Mouse (Mus musculus) neutrophil, adult 5-6 weeks (primary cell): ENCODE data around the gene Dab2ip. TPM values are rescaled to one million over a fixed set of nuclear protein-coding genes. Genes with fewer than 3 reads are reported as not detected.

Experiments
- ATAC-seq: fragments of 151-379, 151-347 bp; 2 replicates; pipeline ENCODE4 v1.8.0; 2017; ENCODE audit warnings: mild to moderate bottlenecking, moderate TSS enrichment; ENCODE audit not compliant: insufficient number of reproducible peaks, poor library complexity, low FRiP score, severe bottlenecking; ENCODE audit errors: extremely low read depth
- total RNA-seq: library from RNA; stranded (forward); fragments of 200-1000 nt; gene quantifications from 2 replicates; pipeline ENCODE4 v1.2.3, GENCODE M21; 2017

The Dab2ip gene
- total RNA-seq, 1 experiment from 2014 or later = 6.1 TPM

- no peak for ATAC-seq
Measured at GRCm38 (mm10) chr2:35616891-35617658, 59.0 kb downstream of the Dab2ip start.

DNA sequence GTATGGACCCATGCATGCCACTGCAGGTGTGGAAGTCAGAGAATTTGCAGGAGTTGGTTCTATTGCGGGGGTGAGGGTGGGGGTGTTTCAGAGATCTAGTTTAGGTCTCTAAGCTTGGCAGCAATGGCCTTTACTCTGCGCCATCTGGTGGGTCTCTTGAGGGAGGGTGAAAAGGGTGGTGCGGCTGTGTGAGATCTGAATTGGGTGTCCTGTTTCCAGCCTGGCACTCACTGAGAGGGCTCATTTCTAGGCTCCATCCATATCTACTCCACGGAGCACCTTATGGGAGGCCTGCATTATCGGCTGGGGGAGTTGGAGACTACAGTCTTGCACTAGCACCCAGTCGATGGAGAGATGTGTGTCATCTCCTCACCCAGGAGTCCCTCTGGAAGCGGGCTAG is 60.9 kb downstream of the Dab2ip start:
- no peak for ATAC-seq

DNA sequence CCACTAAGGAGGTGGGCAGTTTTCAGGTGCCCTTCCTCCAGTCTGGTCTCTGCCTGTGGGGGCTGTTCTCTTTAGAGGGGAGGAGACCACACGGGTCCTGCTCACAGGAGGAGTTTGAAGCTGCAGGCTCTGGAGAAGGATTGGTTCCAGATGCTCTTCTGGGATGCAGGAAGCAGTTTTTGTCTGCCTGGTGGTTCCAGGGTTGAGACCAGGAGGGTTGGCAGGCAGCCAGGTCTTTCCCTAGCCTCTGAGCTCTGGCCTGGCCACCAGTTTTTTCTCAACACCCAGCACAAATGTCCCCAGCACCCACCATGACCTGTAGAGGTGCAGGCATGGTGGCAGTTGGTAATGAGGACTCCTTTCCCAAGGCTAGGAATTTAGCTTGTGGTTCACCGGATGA is 61.5 kb downstream of the Dab2ip start:
- ATAC-seq = no peak

DNA sequence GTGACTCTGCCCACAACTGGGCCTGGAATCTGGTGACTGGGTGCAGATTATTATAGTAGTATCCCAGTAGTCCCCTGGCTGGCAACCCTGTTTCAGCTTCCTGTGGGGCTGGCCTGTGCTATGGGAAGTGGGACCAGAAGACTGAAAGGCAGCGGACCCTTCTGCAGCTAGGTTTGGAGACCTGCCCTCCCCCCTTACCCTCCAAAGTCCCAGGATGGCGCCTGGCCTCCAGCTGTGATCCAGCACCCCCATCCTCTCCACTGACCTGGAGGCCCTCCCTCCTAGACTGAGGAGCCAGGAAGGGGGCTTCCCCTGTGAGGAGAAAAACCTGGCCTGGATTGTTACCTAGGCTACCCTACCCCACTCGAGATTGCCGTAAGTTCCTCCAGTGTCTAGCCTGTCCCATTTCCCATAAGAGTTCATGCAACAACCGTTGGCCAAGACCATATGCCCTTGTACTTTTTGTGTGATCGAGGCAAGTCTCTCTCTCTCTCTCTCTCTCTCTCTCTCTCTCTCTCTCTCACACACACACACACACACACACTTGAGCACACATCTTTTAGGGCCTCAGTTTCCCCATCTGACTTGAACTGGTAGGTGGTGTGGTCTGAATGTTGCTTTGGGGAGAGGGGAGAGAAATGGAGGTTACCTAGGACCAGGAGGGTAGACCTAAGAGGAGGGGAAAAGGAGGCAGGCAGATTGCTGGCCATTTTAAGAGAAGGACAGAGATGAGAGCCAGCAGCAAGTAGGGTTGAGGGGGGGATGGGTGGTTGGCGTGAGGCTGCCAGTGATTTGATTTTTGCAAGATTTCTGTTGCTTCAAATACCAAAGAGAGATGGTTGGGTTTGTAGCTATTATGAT is 62.5 kb downstream of the Dab2ip start:
- no peak for ATAC-seq

GRCm38 (mm10) chr2:35621225-35621519 is 63.1 kb downstream of the Dab2ip start:
- no peak for ATAC-seq

- ATAC-seq = no peak
Measured at GRCm38 (mm10) chr2:35621796-35622195, 63.7 kb downstream of the Dab2ip start.

DNA sequence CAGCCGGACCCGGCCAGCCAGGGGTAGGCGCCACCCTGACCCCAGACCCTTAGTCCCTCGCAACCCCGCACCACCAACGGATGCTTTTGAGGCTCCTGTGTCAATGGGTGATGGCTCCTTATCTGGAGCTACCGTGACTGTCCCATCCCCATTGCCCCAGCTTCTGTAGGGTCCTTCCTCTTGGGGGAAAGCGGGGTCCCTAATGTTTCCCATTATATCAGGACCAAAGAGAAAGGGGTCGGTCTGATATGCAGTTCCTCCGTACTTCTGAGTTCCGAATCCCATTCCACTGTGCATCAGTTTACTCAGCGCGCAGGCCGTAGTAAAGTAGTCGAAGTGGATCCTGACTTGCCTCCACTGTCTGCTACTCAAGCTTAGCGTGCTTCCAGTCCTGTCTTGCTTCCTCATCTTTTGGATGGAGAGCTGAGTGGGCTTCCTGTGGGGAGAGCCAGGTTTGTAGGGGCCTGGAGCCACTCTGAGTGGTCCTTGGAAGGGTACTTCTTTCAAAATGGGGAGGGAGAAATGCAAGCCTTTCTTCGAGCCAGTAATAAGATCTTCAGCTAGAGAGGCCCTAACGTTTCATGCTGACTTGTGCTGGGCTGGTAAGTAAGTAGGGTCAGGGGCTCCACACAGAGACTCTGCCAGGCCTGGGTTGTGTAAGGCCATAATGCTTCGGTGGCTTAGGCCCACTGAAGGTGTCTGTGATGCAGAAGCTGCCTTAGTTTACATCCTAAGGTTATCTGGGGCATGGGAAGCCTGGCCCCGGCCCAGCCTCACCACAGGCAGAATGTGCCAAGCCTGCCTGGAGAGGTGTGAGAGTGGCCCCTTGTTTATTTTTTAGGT is 64.4 kb downstream of the Dab2ip start:
- no peak for ATAC-seq

GRCm38 (mm10) chr2:35623104-35623377 is 65.0 kb downstream of the Dab2ip start:
- no peak for ATAC-seq

- ATAC-seq = no peak
Measured at GRCm38 (mm10) chr2:35623431-35624148, 65.5 kb downstream of the Dab2ip start.

- ATAC-seq = no peak
Measured at GRCm38 (mm10) chr2:35624380-35625006, 66.4 kb downstream of the Dab2ip start.

DNA sequence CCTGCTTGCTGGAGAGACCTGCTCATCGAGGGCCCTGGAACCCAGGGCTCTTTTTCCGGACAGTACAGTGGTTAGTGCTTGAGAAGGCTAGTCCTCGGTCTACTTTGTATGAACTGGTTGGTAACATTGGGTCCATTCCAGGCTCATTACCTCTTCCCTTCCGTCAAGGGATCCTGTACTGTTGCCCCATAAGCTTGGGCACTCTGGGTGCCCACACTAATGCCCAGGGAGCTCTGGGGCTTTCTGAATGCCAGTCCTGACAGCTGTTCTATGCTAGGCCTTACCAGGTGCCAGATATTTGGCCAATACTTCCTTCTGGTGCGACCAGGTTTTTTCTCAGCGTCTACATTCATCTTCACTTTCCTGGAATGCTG is 66.9 kb downstream of the Dab2ip start:
- ATAC-seq = no peak

DNA sequence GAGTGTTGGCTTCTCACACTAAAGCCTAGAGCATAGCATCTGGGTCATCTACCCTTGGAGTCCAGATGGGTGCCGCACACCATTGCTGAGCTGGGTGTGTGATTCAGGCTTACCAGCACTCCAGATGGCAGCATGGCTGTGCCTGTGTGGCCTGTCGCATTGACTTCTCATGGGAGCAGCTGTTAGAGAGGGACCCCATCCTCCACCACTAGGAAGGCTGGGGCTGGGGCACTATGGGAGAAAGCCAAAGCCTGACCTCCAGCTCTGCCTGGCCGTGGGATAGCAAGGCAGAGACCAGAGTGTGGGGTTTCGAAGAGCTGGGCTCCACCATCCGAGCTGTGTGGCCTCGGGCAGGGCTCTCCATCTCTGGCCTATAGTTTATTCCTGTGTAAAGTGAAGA is 67.5 kb downstream of the Dab2ip start:
- ATAC-seq = no peak

- no peak for ATAC-seq
Measured at GRCm38 (mm10) chr2:35626181-35626727, 68.2 kb downstream of the Dab2ip start.

DNA sequence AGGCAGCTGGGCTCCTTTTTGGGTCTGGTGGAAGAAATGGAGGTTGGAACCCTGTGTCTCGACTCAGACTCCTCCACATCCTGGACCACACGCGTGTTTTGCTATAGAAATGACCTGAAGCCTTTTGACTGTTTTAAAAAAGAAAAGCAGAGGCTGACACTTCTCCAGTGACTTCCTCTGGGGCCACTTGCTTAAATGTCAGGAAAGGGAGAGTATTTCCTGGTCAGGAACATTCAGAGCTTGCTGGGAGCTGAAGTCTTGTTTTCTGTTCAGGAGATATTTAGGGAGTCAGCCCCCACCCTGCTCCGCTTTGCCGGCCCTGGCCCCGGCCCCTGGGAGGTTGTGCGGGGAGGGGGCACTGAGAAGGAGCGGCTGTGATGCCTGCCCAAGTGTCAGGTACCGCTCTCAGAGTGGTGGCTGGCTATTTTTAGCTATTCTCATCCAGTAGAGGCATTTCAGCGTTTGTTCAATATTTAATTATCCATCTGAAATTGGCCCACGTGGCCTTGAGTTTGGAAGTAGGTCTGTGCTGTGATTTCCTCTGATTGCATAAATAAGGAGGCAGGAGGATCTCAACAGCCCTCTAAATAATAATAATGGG is 69.3 kb downstream of the Dab2ip start:
- ATAC-seq = no peak

DNA sequence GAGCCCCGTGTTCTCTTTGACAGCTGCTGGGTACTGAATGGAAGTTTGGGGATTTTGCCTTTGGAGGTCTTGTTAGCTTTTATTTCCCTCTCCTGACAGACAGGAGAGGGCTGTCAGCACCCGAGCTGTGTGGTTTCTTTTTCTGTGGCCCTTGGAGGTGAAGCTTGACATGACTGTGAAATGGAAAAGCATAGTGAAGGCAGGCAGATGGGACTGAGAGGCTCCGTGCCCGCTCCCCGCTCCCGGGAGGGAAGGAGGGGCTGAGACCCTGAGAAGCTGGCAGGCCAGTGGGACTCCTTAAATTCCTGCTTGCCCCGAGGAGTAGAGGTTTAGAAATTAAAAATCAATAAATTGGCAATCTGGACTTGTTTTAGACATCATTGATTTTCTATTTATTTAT is 70.0 kb downstream of the Dab2ip start:
- ATAC-seq = no peak

DNA sequence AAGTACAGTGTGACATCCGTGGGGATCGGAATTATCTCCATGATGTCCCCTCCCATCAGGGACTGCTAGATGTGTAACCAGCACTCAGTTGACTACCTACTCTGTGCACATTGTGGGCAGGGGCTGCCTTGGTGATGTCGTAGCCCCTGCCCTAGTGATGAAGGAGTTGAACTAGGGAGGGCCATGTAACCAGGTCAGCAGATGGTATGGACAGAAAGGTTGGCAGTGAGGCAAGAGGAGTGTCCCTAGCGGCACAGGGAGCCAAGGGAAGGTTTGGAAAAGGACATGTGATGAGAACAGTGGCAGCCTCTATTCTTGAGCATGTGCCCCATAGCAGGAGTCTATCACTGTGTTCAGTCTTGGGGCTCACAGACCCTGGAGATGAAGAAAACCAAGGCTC is 70.6 kb downstream of the Dab2ip start:
- no peak for ATAC-seq

DNA sequence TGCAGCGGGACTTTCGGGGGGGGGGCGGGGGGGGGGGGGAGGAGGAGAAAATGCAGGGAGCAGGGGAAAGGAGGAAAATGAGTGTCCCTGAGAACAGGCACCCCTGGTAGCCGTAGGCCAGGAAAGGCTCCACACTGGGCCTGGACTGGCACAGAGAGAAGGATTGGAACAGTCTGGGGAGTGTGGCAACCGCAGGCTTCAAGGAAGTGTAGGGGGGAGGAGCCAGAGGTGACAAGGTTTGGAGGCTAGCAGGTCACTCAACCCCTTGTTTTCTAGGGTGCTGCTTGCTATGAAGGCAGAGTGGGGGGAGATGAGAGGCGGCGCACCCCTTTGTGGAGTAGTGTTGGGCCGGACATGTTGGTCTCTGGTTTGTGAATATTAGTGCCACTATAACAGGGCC is 71.1 kb downstream of the Dab2ip start:
- ATAC-seq = no peak

DNA sequence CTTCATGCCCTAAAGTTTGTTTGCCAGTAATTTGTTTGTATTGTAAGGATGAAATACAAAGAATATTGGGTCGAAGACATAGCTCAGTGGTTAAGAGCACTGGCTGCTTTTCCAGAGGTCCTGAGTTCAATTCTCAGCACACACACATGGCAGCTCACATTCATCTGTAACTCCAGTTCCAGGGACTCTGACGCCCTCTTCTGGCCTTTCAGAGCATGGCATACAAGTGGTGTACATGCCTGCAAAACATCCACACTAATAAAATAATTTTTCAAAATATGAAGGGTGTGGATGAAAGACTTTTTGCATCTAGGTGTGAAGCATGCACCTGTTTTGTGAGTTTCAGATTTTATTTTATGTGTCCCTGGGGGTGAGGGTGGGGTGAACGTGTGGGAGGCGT is 75.3 kb downstream of the Dab2ip start:
- ATAC-seq = no peak
